25 mouse cellular contexts compared by ENCODE assay signal in the genomic region with DNA sequence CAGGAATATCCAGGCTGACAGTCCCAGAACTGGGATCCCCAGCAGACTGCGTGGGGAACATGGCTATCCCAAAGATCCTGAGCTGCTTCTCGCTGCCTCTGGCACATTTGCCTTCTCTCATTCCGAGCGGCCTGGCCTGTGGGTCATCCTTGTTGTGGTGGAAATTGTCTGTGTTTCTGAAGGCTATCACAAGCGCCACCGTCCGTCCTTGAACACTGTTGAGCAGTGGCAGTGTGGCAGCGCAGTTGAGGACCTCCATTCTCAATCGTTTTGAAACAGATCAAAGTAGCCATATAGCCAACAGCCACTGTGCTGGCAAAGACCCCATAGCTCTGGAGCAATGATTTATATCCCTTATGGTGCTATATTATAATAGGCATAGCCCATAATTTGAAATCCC. TPM values are rescaled to one million over a fixed set of nuclear protein-coding genes. Genes with fewer than 3 reads are reported as not detected.
"Had no signal": no experiment of that assay in that cellular context is flagged by ENCODE, and none has a peak within 500 bp of the region (broad histone marks: within the 10 kb centered on the region; RNA-seq: fewer than 3 reads in every experiment).

No protein-coding gene starts in this region.

- H3K27me3 ChIP-seq: limb, embryonic 15.5 days; liver, embryonic 12.5 days; neural tube, embryonic 15.5 days had no signal

- H3K9me3 ChIP-seq: limb, embryonic 15.5 days; liver, embryonic 12.5 days; midbrain, embryonic 10.5 days; neural tube, embryonic 15.5 days had no signal

- H3K4me2 ChIP-seq: limb, embryonic 15.5 days; liver, embryonic 12.5 days; lung, embryonic 14.5 days; neural tube, embryonic 15.5 days had no signal

- H3K9ac ChIP-seq: limb, embryonic 15.5 days; liver, embryonic 12.5 days; lung, embryonic 14.5 days; neural tube, embryonic 15.5 days had no signal

- ATAC-seq: liver, embryonic 12.5 days had no signal

- H3K27ac ChIP-seq: limb, embryonic 15.5 days; liver, embryonic 12.5 days; midbrain, embryonic 10.5 days; neural tube, embryonic 15.5 days had no signal

- H3K4me3 ChIP-seq: limb, embryonic 15.5 days; liver, embryonic 12.5 days; midbrain, embryonic 10.5 days; myocyte; neural tube, embryonic 15.5 days had no signal

- H3K36me3 ChIP-seq: limb, embryonic 15.5 days; liver, embryonic 12.5 days; midbrain, embryonic 10.5 days; neural tube, embryonic 15.5 days had no signal

- DNase-seq: kidney, postnatal 36 days; layer of hippocampus, adult 9-11 months; layer of hippocampus, postnatal 36 days; lung, embryonic 14.5 days; lung, postnatal 10 days; lung, postnatal 4 days; midbrain, embryonic 14.5 days; right cerebral cortex, adult 18-20 months; thymus, adult 2 months; thymus, postnatal 25 days had no signal

RNA-seq across cellular contexts. Expression of gene Rab17, which starts 39.3 kb away (rescaled TPM):
- total RNA-seq: layer of hippocampus, adult 18-20 months; layer of hippocampus, postnatal 36 days; megakaryocyte, adult 5-6 weeks had no signal
- polyA plus RNA-seq: midbrain, embryonic 10.5 days; midbrain, embryonic 14.5 days; myocyte; neural tube, embryonic 15.5 days had no signal

RNA-seq across cellular contexts. Expression of gene Prlh, which starts 55.8 kb away (rescaled TPM):
- total RNA-seq: layer of hippocampus, adult 18-20 months; layer of hippocampus, postnatal 36 days; left cerebral cortex, adult 8-10 months; left cerebral cortex, postnatal 25 days; megakaryocyte, adult 5-6 weeks had no signal
- polyA plus RNA-seq: limb, embryonic 11.5 days; limb, embryonic 15.5 days; liver, embryonic 12.5 days; liver, embryonic 16.5 days; lung, embryonic 14.5 days; midbrain, embryonic 10.5 days; midbrain, embryonic 14.5 days; myocyte; neural tube, embryonic 11.5 days; neural tube, embryonic 15.5 days; small intestine, adult 2 months; stomach, postnatal 0 days; thymus, adult 2 months; urinary bladder, adult 2 months had no signal
